Mouse (Mus musculus) yolk sac, embryonic 10.5 days (tissue): ENCODE results near the gene Fcgr3.

ENCODE experiments used
- DNase-seq: peaks from one replicate; pipeline ENCODE4 v3.0.0-alpha.2; 2017; ENCODE audit warnings: low spot score

Gene Fcgr3

GRCm38 (mm10) chr1:171050774-171051173 lies 14.0 kb downstream of the Fcgr3 start:
- DNase-seq = no peak

DNA sequence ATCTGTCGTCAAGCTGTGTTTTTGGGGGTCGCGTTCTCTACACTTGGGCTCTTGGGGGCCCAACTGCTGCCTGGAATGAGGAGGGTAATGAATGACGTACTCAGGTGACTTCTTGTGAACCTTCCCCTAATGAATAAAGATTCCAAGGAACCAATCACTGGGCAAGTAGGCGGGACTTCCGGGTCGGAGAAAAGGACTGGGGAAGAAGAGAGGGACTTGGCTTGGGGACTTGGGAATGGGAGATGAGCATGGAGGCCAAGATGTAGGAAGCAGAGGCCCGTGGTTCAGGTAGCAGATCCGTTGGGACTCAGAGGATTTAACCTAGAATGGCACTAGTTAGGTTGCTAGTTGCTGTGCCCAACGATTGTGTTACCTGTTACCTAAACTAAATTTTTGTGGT lies 15.5 kb downstream of the Fcgr3 start:
- DNase-seq = peak; percentile 78

DNA sequence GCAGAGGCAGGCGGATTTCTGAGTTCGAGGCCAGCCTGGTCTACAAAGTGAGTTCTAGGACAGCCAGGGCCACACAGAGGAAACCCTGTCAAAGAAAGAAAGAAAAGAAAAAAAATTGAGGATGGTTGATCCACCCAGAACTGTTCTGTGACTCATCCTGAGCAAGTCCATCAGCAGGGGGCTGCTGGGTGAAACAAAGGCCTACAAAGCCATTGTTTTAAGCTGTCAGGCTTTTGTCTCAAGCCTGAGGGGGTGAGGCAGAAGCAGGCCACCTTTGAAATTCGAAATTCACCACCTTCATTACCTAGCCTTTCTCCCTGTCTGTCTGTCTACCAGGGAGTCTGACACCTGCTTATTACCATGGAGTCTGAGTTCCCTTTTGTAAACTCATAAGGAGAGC lies 18.2 kb downstream of the Fcgr3 start:
- DNase-seq = no peak

- no peak for DNase-seq
Measured at GRCm38 (mm10) chr1:171045079-171045465, 19.7 kb downstream of the Fcgr3 start.

DNA sequence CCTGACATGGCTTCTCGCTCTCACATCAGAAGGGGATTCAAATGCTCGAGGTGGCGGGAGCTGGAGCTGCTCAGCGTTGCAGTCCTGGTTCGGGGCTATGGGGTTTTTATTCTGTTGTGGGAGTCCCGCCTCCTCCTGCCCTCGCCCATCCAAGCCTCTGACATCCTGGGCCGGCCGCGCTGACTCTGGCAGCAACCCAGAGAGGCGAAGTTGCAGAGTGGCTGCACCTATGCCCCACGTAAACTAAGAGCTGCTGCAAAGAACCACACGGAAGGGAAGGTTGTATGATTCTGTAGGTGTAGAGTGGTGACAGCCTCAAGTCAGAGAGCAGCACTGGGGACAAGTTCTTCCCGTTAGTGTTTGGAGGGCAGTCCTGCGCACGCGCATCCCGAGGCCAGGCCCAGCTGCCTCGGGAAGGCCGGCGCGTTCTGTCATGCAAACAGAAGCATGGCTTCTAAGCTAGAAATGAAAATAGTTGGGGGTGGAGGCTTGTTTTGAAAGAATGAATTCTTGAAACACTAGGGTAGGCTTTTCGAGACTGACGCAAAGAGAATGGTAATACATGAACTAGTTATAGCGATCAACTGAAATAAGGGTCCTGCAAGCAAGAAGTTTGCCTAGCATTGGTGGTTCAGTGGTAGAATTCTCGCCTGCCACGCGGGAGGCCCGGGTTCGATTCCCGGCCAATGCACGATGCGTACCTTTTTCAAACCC lies 20.2 kb downstream of the Fcgr3 start:
- peak; percentile 92 for DNase-seq

GRCm38 (mm10) chr1:171043594-171044153 lies 21.1 kb downstream of the Fcgr3 start:
- no peak for DNase-seq

DNA sequence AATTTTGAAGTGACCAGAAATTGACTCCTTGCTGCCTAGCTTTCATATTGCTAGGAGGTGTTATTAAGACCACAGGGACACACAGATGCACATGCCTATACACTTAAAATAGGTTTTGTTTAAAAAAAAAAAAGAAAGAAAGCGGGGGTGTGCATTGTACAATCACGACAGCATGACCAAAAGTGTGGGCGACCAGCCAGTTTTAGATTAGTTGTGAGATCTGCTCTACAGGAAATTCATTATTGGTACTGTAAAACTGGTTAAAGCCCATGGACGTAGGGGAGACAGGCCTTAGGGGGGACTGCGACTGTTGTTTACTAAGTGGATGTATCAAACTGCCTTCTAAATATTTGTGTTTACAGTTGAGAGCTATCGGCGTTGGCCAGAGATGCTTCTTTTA lies 24.9 kb downstream of the Fcgr3 start:
- DNase-seq = no peak

DNA sequence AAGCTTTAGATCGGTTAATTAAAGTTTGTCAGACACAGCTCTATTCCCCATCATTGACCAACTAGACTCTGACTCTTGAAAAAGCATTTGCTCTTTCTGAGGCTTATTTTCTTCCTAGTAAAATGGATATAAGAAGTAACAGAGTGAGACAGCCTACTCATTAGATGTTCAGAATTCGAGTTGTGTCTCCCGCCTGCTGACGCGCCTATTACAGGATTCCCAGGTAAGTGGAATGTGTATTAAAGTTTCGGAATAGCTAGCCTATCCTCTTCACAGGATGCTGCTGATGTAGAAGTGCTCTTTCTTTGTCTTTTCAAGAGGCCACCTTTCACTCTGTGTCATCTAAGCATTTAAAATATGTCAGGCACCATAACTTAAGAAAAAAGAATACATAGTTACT lies 25.6 kb downstream of the Fcgr3 start:
- no peak for DNase-seq

DNA sequence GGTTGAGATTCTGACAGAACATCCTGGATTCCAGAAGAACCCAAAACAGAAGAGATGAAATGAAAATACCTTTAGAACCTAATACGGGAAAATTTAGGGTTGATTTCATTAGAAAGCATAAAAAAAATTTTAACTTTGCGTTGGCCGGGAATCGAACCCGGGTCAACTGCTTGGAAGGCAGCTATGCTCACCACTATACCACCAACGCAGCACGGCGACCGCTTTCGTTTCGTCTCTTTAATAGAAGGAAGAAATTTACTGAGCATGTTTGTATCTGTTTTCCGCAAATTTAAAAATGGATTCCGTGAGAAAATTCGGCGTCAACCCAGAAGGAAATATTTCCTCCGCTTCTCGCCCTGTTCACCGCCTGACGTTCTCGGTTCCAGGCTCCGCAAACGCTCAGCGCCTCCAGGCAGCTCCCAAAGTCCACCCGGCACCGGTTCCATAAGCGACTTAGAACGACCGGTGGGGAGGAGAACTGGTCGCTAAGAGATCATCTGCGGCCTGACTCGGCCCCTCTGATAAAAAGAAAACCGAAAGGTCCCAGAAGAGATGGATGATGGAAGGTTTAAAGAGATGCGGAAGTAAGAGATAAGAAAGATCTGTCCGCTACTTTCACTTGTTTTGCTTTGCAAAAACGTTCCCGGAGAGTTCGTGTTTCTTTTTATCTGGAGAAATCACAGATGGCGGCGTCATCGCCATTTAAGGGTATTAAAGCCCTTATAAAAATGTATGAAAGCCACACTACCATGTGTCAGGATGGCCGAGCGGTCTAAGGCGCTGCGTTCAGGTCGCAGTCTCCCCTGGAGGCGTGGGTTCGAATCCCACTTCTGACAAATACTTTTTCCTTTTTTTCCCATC lies 26.6 kb downstream of the Fcgr3 start:
- peak; percentile 92 for DNase-seq

- peak; percentile 83 for DNase-seq
Measured at GRCm38 (mm10) chr1:171036550-171037324, 28.0 kb downstream of the Fcgr3 start.

GRCm38 (mm10) chr1:171035611-171036010 lies 29.1 kb downstream of the Fcgr3 start:
- no peak for DNase-seq

GRCm38 (mm10) chr1:171034201-171034600 lies 30.5 kb downstream of the Fcgr3 start:
- DNase-seq = peak; percentile 35

- peak; percentile 86 for DNase-seq
Measured at GRCm38 (mm10) chr1:171033756-171034155, 31.0 kb downstream of the Fcgr3 start.

GRCm38 (mm10) chr1:171033196-171033595 lies 31.5 kb downstream of the Fcgr3 start:
- no peak for DNase-seq

GRCm38 (mm10) chr1:171032691-171033090 lies 32.0 kb downstream of the Fcgr3 start:
- DNase-seq = no peak

DNA sequence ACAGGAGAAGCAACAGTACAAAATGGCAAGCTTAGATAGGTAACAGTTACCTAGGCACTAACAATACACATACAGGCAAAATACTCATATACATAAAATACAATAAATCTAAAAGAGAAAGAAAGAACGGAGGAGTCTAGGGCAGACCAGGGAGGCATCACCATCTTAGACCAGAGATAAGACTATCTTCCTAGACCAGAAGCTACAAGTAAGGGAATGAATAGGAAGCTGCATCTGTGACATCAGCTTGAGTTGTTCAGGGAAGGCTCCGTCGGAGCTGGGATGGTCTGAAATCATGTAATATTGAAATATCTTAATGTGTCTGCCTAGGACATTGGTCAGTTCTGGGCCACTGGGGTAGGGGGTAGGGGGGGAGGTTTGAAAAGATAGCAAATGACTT lies 33.0 kb downstream of the Fcgr3 start:
- DNase-seq = no peak

DNA sequence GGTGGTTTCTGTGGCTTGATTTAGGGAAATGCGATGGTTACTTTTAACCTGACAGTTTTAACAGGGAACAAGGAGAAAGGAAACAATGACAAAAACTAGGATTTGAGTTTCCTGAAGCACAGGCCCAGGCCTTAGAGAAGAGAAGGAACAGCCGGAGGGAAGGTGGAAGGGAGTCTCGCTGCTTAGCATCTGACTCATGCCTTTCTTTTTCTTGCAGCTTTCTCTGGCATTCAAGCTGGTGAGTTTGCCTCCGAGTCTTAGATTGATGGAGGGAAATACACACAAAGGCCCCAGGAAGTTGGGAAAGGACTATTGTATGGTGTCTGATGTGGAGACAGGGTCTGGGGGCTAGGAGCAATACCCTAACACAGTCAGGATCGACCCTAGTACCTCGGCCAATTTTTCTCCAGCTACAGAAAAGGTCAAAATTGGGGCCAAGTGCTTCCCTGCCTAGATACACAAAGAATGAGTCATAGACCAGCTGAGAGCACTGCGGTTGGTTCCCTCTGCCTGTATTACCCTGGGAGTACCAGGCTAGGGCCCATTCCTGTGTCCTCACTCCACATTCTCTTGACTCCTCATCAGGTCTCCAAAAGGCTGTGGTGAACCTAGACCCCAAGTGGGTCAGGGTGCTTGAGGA lies 45.3 kb downstream of the Fcgr3 start:
- DNase-seq = no peak

DNA sequence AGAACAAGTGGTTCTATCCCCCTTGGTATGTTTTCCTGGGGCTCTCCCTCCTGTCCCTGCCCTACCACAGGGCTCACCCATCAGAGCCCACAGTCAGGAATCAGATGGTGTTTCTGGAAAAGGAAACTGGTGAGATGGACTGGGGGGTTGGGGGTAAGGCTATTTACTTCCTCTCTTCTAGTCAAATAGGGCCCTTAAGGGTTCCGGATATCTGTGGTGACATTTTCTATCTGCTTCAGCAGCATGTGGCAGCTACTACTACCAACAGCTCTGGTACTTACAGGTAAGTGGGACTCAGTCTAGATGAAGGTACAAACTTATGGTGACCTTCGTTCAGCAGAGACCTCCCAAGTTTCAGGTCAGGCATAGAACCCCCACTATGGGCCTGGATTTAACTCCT lies 46.0 kb downstream of the Fcgr3 start, which contains the start of gene Fcgr4:
Gene Fcgr4 (plus strand): TSS at position 184 of the 400 bp plus-strand sequence.
- no peak for DNase-seq

DNA sequence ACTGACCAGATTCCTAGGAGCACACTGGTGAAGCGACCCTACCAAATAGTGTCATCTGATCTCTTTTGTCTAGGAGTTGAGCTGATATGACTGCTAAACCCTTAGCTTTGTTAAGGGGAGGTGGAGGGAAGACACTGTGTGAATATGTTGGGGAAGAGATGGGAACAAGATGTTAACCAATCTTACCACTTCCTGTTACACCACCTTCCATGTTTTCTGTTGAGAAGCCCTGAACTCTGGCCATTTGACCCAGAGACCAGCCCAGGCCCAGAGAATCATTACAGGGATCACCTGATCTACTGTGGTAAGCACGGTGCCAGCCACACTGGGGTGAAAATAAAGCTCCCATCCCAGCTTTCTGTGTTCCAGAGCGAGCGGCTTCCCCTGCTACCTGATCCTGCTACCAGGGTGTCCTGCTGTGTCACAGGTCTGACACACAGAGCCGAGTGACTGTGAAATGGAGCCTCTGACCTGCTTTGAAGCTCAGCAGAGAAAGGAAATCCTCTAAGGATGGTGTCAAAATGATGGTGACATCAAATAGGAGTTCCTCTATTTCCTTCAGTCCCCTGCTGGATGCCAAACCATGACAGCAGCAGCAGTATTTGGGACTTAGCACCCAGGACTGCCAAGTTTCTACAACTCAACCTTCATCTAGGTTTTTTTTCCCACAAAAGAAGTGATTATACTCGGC lies 47.1 kb downstream of the Fcgr3 start:
- DNase-seq = no peak

DNA sequence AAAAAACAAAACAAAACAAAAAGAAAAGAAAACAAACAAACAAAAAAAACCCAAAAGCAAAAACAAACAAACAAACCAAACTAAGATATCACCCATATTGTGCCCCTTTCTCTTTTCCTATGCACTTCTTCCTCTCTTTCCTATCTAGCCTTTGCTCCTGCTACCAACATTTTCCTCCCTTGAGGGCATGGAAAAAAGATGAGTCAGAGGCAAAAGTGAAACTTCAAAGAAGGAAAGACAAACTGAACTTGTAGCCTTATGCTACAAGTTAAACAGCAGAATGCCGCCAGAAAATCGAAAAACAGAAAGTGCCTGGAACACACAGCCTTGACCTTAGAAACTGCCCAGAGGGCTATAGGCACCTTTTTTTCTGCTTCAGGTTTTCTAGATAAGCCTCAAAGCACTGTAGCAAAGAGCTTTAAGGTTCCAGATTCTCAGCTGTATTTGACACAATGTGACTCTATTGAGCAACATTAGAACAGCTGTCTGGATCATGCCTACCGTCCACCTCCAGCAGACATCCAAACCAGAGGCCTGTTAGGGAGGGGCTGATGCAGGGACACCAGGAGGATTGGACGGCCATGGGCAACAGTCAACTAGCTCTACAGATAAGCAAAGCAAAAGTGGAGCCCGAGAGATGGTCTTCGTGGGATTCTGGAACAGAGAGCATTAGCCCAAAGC lies 47.9 kb downstream of the Fcgr3 start:
- no peak for DNase-seq

DNA sequence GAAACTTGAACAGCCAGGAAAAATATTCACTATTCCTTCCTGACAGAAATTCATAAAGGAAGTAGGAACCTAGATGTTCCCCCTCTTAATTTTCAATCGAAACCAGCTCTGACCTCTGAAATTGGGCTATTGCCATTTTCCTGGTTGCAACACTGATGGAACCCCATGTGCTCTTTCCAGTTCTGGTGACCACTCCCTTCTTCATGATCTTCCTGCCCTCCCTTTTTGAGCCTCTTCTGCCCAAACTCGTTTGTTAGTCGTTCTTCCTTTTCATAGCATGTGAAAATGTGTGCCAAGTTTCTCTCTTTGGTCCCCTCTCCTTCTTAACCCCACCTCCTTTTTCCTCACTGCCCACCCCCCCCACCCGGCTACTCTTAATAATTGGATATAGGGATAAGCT lies 53.0 kb downstream of the Fcgr3 start:
- DNase-seq = no peak
